Mouse (Mus musculus) cerebellum, postnatal 4 days (tissue): ENCODE measurements around the gene Rag1.

Source experiments
- DNase-seq, 2 experiments: peaks; one replicate each; pipeline ENCODE4 v3.0.0; 2022; ENCODE audit warnings: low spot score in 2 of 2, mixed read lengths in 1 of 2

Gene Rag1

DNA sequence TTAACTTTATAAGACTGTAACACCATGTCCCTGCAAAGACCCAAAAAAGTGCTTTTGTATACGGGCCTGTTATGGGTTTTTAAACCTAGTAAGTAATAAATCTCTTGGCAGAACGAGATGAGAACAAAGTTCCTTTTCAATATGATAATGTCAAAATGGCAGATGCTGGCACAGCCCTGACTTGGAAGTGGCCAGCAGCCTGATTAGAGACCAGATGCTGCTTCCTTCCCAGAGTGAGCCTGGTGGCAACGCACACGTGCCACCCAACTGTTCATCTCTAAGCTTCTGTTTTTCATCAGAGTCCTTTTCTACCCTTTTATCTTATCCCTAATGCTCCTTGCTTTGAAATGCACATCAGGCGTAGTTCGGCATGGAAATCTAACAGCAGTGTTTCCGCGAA lies 57.9 kb downstream of the Rag1 start:
- no peak for DNase-seq
